Mouse (Mus musculus) heart, postnatal 14 days (tissue): ENCODE measurements at regions not wholly inside any gene's neighbourhood (a gene's known extent, or its start where the extent isn't known, plus 50 kb on each side); places are given as distances from the start of the nearest gene placed in this dataset.
A peak's percentile ranks its signal among the peaks of the same experiment; 100 is the strongest.

Experiments used
- DNase-seq, 2 experiments: peaks; one replicate each; pipeline ENCODE4 v3.0.0; 2021 to 2022
- intact Hi-C: fragments of 180-260 bp; cut with DNase I; formaldehyde crosslinking; loops from one replicate; pipeline ENCODE4 v1.15.1; 2025

- no peak for DNase-seq
- intact Hi-C loops = no loop called here
Observed at GRCm38 (mm10) chr16:84039946-84040345, 475.0 kb upstream of the A730009L09Rik start.

- peak in 1 of 2 experiments; percentile 4 for DNase-seq
- intact Hi-C loops = no loop called here
Observed at GRCm38 (mm10) chr16:84042010-84042449, 472.9 kb upstream of the A730009L09Rik start.

GRCm38 (mm10) chr16:84045333-84045732 is 469.6 kb upstream of the A730009L09Rik start:
- intact Hi-C loops = no loop called here
- no peak for DNase-seq
